Mouse (Mus musculus): ENCODE measurements around the gene Phtf2.

- TF ChIP-seq CTCF (IDR thresholded peaks at IDR 0.05; ENCODE audit: borderline replicate concordance, insufficient read depth, low read length) = no peak
- TF ChIP-seq POLR2A (IDR thresholded peaks at IDR 0.05; ENCODE audit: low read depth, low read length) = no peak
Observed at GRCm38 (mm10) chr5:20930430-20930829, 48.5 kb upstream of the Phtf2 start.

Measured in embryonic fibroblast, embryonic 13.5 days (primary cell).